Mouse (Mus musculus) urinary bladder, postnatal 14 days (tissue): ENCODE data around the gene Gm20388.

ENCODE experiments used
- DNase-seq: peaks from one replicate; pipeline ENCODE4 v3.0.0; 2021; ENCODE audit warnings: low spot score

Gene Gm20388

DNA sequence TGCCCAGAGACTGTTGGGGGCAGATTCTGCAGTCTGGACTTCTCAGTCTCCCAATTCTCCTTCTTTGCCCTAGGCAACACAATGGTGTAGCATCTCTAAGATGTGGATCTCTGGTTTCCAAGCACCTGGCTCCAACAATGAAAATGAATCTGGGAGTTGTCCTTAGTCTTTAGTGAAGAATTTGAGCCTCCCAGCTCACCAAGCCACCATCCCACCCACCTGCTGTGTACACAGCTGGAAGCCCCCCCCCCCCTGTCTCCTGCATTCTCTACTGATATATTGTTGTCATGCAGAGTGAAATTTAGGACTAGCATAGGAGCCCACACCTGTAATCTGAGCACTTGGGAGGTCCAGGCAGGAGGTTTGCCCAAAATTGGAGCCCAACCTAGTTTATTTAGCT lies 4306.3 kb downstream of the Gm20388 start:
- no peak for DNase-seq

DNA sequence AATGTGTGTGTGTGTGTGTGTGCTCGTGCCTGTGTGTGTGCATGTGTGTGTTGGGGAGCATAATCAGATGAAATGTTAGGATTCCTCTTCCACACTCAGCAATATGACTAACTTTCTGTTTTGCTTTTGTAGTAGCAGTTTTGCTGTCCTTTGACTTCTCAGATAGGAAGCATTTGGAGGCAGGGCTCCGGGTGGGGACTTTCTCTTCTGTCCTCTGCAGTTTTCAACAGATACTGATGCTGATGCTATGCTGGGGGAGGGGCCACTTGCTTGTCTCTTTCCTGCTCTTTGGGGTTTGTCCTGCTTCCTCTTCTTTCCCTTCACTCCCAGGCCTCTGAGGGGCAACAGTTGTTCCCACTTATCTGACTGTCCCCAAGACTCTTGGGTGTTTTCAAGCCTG lies 4319.2 kb downstream of the Gm20388 start:
- DNase-seq: no peak

DNA sequence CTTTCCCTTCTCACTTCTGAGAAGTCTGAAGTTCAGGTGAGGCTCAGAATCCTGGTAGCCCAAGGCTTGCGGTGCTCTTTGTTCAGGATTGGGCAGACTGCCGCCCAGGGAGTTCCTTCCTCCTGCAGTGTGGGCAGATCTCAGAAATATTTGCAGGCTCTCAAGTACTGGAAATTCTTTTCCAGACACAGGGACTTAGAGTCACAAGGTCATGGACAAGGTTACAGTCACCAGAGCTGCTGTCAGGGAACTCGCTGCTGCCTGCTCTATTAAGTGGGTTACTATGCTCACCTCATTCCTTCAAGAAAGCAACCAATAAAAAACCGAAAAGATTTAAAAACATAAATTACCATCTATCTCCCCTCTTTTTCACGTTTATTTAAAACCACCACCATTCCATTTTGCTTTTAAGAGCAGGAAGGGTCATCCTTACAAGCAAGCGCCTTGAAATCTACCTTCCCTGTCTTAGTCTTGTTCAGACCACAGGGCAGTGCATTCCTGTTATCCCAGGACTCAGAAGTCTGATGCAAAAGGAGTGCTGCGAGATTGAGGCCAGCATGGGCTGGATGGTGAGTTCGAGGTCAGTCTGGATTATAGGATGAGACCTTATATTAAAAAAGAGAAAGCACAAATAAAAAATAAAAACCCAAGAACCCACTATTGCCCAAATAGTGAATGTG lies 4320.0 kb downstream of the Gm20388 start:
- no peak for DNase-seq

DNA sequence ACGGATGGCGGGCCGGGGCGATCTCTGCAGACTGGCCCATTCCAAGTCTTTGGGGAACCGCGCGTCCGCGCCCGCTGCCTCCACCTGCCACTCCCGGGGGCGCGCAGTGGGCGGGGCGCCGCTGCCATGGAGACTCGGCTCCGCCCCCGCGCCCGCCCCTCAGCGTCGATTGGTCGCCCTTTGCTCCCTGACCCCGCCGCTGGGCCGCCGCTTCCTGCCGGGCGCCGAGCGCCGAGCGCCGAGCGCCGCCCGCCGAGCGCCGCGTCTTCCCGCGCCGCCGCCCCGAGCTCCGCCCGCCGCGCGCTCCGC lies 4320.5 kb downstream of the Gm20388 start, which contains the start of gene Galnt2:
Galnt2 (plus strand) TSS at position 216 of the 309 bp plus-strand sequence.
- DNase-seq: peak; percentile 89

DNA sequence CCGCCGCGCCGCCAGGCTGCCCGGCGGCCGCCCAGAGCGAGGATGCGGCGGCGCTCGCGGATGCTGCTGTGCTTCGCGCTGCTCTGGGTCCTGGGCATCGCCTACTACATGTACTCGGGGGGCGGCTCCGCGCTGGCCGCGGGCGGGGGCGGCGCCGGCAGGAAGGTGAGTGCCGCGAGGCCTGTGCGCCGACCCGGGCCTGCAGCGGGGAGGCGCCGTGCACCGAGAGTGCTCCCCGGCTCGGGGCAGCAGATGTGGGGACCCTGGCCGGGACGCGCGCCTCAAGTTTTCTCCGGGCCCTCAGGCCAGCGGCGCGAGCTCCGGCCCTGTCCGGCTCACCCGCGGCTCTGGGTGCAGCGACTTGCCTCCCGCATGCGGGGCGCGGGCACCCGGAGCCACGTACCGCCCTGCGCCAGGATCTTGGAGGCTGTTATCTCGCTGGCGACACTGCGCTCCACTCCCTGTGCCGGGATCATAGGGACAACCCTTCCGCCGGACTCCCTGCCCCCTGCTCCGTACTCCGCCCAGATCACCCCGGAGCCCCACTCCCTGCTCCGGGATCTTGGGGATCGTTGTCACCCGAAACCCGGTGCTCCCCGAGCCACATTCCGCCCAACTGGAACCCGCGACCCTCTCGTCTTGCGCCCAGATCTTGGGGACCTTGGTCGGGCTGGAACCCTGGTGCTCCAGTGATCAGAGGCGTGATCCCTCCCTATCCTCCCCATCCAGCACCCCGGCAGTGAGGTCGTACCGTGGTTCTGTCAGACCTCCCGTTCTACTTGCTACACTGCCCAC lies 4321.0 kb downstream of the Gm20388 start:
- peak; percentile 63 for DNase-seq

DNA sequence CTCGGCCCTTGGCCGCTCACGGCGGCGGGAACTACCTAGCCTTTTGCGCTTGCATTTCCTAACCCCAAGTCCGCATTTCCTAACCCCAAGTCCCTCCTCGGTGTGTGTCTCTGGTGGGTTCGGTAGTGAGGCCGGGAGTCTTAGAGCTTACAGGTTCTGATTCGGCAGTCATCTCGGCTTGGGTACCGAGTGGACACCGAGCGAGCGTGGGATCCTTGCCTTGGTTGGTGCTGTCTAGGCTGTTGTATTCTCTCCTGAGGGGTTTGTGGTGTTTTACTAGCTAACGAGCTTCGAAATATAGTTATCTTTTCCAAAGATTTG lies 4321.6 kb downstream of the Gm20388 start:
- DNase-seq: no peak

DNA sequence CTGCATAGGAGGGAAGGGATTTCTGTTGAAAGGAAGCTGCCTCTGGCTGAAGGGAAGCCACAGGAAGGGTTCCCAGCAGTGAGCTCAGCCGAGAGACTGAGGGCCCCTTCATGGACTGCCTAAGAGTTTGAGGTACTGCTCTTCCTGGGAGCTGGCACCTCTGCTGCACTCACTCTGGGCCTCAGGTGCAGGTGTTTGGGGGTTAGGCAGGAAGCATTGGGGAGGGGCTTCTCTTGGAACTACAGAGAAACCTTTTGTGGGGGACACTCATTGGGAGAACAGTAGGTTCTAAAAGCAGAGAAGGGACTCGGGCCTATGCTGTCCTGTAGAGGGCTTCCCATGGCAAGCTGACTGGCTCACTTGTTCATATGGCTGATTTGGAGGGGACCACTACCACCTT lies 4323.9 kb downstream of the Gm20388 start:
- no peak for DNase-seq

DNA sequence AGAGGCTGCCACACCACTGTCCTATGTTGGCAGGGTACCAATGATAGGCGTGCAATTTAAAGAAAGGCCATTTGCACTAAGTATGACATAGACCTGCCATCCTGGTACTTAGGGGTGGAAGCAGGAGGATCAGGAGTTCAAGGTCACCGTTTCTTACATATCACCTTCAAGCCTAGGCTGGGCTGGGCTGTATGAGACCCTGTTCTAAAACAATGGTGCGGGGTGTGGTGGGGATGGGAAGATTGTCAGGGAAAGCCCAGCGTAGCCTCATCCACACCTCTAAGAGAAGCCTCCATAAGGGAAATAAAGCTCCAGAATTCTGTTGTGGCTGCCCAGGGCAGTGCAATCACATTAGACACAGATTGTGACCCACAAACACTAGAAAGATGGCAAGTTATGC lies 4324.9 kb downstream of the Gm20388 start:
- DNase-seq: no peak

DNA sequence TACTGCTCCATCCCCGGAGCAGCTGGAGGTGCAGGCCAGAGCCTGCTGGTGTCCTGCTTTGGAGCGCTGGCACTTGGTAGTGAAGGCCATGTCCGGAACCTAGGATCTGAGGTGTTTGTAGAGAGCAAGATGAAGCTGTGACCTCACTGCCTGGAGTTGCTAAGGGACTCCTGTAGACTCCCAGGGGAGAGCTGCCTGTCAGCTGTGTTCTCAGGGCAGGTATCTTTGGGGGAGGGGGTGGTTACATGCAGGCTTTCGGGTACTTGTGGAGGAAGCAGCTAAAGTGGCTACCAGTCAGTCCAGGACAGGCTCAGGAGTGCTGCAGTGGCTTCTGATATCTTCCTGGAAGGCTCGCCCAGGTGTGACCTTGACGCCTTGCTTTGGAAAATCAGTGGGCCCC lies 4328.7 kb downstream of the Gm20388 start:
- no peak for DNase-seq

DNA sequence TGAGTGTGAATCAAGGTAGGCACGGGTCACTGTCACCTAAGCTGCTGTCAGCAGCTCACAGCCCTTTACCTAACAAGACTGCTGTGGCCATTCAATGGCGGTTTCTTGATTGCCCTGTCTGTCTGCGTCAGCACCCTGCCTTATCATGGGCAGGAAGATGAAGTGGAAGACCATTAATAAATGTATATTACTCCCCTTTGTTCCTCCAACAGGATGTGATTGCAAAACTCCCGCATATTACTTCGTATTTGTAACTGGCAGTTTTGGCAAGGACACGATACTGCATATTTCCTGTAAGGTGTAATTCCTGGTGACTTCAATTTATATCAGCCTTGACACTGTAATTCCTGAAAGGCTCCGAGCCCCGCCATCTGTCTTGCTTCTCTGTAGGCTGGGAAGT lies 4330.3 kb downstream of the Gm20388 start:
- DNase-seq: no peak

DNA sequence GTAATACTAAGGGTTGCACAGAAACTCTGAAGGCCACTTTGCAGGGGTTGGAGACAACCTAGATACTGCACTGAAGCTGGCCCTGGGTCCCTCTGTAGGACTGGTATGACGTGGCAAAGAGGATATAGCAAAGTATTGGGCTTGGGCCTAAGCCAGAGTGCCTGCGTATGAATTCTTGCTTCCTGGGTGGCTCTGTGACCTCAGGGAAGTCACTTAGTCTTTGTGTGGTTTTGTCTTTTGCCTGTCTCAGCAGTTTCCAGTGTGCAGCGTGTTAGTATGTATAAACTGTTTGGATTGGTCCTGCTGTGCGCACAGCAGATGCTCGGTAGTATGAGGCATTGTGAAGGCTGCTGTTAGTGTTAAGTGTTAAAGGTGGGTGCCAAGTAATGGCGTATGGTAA lies 4331.6 kb downstream of the Gm20388 start:
- no peak for DNase-seq

DNA sequence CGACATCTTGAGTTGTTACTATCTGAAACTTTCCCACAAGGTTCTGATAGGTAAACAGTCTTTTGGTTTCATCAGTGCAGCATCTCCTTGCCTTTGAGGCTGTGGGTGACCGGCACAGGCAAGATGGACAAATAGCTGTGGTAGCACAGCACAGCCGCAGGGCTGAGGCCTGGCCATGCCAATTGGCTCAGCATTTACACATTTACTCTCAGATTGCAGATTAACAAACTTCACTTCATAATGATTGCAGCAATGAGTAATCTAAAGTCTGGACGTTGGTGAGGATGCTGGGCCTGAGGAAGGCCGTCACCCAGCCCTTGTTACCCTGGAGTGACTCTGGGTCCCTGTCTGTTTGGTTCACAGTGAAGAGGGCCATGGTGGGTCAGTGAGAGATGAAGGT lies 4332.3 kb downstream of the Gm20388 start:
- no peak for DNase-seq

DNA sequence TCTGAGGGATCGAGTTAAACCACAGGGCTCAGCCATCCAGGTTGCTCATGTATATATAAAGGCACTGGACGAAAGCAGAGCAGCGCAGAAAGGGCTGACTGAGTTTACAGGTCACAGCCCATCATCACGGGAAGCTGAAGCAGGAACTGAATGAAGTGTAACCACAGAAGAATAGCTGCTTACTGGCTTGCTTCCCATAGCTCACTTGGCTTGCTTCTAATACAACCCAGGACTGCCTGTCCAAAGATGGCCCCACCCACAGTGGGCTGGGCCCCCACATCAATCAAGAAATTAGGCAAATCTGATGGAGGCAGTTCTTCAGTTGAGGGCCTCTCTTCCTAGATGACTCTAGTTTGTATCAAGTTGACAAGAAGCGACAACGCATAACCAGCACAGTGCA lies 4336.9 kb downstream of the Gm20388 start:
- no peak for DNase-seq

DNA sequence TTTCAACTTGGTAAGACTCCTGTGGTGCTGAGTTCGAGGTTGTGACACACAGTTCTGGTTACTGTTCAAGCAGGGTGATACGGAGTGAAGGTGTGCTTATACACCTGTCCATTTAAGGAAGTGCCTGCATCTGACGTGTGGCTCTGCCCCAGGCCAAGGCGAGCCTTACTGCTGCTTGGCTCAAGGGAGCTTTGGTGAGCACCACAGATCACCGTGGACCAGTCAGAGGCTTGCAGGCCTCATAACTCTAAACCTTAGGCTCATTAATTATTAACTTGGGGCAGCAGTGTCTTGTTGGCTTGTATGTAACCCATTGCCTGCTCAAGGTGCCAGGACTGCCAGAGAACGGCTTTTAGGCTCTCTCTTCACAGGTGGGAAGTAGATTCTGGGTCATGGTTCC lies 4338.0 kb downstream of the Gm20388 start:
- DNase-seq: no peak

DNA sequence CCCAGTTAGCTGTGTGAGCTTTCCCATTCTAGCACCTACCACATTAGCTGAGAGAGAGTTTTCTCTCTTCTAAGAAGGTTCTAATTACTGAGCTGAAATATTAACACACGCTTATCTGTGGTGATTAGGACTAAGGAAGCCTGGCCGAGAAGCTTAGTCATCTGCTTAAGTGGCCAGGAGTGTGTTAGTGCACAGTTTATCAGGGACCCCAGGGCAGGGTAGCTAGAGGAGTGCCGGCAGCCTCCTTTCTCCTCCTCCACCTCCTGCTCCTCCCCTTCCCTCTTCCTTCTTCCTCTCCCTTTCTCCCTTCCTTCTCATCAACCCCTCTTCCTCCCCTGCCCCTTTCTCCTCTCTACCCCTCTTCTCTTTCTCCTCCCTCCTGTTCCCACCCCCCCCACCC lies 4339.6 kb downstream of the Gm20388 start:
- DNase-seq: no peak

DNA sequence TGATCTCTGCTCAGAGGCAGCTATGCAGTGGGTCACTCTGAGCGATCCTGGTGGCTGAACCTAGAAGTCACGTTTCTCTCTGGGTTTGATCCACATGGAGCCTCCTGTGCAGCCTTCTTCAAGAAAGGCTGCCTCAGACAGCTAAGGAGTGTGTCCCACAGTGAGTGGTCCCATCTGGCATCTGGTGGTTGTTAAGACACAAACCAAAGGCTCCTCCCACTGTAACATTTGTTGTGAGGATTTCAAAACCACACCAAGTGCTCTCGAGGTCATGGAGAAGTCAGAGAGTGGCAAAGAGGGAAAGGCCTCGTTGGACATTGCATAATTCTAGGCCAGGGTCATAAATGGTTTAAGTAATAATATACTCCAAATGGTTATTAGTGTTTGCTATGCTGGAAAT lies 4340.1 kb downstream of the Gm20388 start:
- no peak for DNase-seq

DNA sequence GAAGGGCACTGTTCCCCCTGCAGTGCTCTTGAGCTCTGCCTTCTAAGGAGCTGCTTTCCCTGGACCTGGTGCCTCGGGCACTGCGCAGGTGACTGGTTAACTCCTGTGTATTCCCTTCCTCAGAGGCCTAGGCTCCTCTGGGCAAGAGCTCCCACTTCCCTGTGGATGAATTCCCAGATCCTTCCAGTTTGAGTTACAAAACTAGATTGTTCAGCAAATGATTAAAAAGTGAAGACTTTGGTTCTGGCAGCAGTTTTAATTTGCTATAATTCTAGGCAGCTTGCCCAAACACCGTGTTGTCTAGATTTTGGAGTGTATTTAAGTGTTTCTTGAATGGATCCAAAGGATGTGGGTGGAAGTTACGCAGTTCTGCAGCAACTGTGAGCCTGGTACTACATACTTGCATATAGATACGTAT lies 4341.9 kb downstream of the Gm20388 start:
- no peak for DNase-seq

DNA sequence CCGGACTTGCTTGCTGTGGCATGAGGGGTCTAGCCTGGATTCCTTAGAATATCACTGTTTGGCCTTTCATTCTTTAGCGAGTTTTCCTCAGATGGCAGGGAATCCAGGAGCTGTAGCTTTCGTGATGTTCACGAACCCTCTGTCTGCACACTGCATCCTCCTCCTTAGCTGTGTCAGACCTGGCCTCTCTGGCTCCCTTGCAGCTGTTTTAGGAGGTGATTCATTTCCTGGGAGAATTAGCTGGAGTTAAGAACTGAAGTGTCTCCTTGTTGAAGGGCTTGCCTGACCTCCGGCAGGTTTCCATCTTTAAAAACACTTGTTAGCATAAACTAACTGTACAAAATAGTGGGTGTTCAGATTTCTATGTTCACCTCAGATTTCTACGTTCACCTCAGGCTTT lies 4343.3 kb downstream of the Gm20388 start:
- no peak for DNase-seq

DNA sequence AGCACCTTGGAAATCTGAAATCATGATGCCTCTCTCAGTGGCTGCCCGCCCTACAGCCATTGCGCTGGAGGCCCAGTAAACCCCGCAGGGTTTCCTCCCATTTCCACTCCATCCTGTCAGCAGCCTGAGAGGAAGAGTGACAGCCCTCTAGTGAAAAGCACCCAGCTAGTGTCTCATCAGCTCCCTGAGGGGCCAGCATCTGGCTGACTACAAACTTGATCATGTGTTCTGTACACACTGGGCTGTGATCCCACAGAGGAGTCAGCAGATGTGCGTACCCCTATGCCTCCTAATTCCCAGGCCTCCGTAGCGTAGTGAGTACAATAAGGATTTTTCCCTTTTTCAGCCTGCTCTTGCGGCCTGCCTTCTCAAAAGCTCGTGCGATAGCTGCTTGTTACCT lies 4346.2 kb downstream of the Gm20388 start:
- no peak for DNase-seq

DNA sequence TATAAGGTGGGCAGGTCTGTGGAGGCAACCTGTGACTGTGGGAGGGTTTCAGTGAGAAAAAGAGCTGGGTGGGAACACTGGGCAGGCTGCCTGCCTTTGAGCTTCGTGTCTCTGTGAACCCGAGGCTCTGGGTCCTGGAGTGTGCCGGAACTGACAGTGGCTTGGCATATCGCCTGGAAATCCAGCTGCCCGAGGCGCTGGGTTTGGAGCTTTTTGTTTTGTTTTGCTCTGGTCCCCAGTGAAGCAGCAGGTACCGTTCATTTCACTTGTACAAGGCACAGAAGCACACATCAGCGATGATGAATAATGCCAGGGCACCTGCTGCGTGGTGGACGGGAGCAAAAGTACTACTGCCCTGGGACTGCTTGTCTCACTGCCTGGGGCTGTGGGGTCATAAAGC lies 4346.7 kb downstream of the Gm20388 start:
- peak; percentile 75 for DNase-seq

DNA sequence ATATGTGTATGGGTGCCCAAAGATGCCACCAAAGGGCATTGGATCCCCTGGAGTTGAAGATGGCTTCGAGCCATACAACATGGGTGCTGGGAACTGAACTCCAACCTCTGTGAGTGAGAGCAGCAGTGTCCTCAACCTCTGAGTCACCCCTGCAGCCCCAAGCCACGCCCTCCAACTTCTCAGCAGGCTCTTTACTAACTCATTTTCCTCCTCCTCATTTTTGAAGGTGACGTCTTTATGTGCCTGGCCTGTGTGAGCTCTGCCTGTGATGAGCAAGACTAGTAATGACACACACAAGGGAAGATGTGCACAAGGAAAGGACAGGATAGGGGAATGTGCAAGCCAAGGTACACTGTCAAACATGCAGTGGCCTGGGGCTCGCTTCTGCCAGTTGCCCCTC lies 4348.5 kb downstream of the Gm20388 start:
- no peak for DNase-seq

DNA sequence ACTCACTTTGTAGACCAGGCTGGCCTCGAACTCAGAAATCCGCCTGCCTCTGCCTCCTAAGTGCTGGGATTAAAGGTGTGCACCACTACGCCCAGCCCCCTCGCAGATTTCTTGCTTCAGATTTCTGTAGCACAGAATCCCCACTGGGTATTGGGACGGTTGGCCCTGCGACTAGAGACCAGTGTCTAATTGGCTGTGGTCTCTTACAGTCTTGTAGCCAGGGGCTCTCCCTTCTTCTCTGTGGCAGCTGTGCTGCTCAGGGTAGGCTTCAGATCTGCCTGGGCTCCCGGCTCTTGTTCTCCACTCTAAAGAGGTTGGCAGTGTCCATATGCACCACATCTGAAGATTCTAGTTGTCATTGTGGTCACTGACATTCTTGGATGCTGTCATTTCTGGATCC lies 4349.3 kb downstream of the Gm20388 start:
- no peak for DNase-seq

DNA sequence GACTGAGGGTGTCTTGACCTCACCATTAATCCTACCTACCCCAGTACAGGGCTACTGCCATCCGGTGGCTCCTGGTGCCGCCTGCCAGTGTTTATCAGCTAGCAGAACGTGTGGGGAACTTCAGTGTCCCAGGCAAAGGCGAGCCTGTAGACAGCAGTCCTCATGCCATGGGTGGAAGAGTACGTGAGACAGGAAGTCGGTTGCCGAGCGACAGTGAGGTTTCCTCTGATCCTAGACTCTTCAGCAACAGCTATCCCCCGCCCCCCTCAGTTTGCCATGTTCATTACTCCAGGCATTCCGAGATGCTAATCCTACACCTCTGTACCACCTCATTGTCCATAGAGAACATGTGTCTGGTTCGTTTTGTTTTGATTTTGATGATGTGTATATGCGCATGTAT lies 4349.7 kb downstream of the Gm20388 start:
- no peak for DNase-seq

DNA sequence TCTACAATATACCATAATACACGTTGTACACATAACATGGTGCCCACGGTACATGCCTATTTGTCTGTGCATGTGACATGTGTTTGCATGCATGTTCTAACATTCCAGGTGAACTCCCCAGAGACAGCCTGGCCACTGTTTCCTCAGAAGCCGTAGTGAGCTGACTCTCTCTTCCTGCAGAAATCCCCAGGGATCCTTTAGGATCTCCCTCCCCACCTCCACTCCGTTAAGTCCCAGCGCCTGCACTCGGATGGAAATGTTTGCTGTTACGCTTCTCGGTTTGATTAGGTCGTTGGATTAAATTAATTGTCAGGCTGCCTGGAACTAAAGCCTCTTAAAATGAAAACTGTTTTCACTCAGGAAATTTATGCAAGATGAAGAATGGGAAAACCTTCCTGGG lies 4352.4 kb downstream of the Gm20388 start:
- DNase-seq: no peak
